Mouse (Mus musculus): ENCODE results near the gene Frmpd4.

- TF ChIP-seq CTCF (IDR thresholded peaks at IDR 0.05; ENCODE audit: extremely low read depth, insufficient read depth, low read length), result no peak
- TF ChIP-seq POLR2A (IDR thresholded peaks at IDR 0.05; ENCODE audit: extremely low read depth, insufficient read depth, low read length), result no peak
These were observed 592.2 kb downstream of the Frmpd4 start for GRCm38 (mm10) chrX:167984835-167985234.
